Mouse (Mus musculus) adrenal gland, adult 18-20 months (tissue): ENCODE measurements around the gene Nipa1. TPM values are rescaled to one million over a fixed set of nuclear protein-coding genes. Genes with fewer than 3 reads are reported as not detected.
A peak's percentile ranks its signal among the peaks of the same experiment; 100 is the strongest.

ENCODE experiments used
- DNase-seq, 2 experiments: peaks; one replicate each; pipeline ENCODE4 v3.0.0; 2021 to 2022; ENCODE audit warnings: low spot score in 2 of 2
- total RNA-seq, 2 experiments: library from RNA; stranded (reverse); gene quantifications; 1 replicate in 1 of 2; 2 replicates in 1 of 2; pipeline ENCODE4 v1.2.3; 2021

The Nipa1 gene
- total RNA-seq, 2 experiments from 2014 or later = 7.1 to 7.2 TPM

GRCm38 (mm10) chr7:56011018-56011333 is 8.8 kb downstream of the Nipa1 start:
- DNase-seq = no peak

GRCm38 (mm10) chr7:56010318-56011017 is 9.3 kb downstream of the Nipa1 start:
- DNase-seq = no peak

- no peak for DNase-seq
These were observed 20.8 kb downstream of the Nipa1 start for GRCm38 (mm10) chr7:55998997-55999396.

GRCm38 (mm10) chr7:55995013-55995412 is 24.7 kb downstream of the Nipa1 start:
- no peak for DNase-seq

- no peak for DNase-seq
These were observed 27.9 kb downstream of the Nipa1 start for GRCm38 (mm10) chr7:55991858-55992257.

- DNase-seq = no peak
These were observed 28.6 kb downstream of the Nipa1 start for GRCm38 (mm10) chr7:55991129-55991528.

GRCm38 (mm10) chr7:55986526-55987214 is 33.1 kb downstream of the Nipa1 start:
- peak; percentile 62 to 76 for DNase-seq

GRCm38 (mm10) chr7:55984754-55985153 is 35.0 kb downstream of the Nipa1 start:
- DNase-seq = no peak

- DNase-seq = no peak
These were observed 36.6 kb downstream of the Nipa1 start for GRCm38 (mm10) chr7:55983107-55983506.

- DNase-seq = no peak
These were observed 37.6 kb downstream of the Nipa1 start for GRCm38 (mm10) chr7:55982010-55982700.

GRCm38 (mm10) chr7:55981511-55981910 is 38.2 kb downstream of the Nipa1 start:
- DNase-seq = no peak

GRCm38 (mm10) chr7:55974429-55974828 is 45.3 kb downstream of the Nipa1 start:
- DNase-seq = no peak

GRCm38 (mm10) chr7:55969415-55969814 is 50.3 kb downstream of the Nipa1 start:
- no peak for DNase-seq

GRCm38 (mm10) chr7:55968258-55968901 is 51.4 kb downstream of the Nipa1 start:
- DNase-seq = no peak

- no peak for DNase-seq
These were observed 52.8 kb downstream of the Nipa1 start for GRCm38 (mm10) chr7:55966866-55967460.

- peak; percentile 96 for DNase-seq
These were observed 57.5 kb downstream of the Nipa1 start, which contains the start of gene Nipa2 for GRCm38 (mm10) chr7:55962004-55962908. Gene Nipa2, minus strand, starts transcription at chr7:55962476.

GRCm38 (mm10) chr7:55960506-55960905 is 59.2 kb downstream of the Nipa1 start:
- no peak for DNase-seq

GRCm38 (mm10) chr7:55959801-55960200 is 60.0 kb downstream of the Nipa1 start:
- DNase-seq = no peak

- DNase-seq = no peak
These were observed 61.8 kb downstream of the Nipa1 start for GRCm38 (mm10) chr7:55957916-55958315.

- DNase-seq = no peak
These were observed 62.6 kb downstream of the Nipa1 start for GRCm38 (mm10) chr7:55957178-55957577.
